In the genomic region with DNA sequence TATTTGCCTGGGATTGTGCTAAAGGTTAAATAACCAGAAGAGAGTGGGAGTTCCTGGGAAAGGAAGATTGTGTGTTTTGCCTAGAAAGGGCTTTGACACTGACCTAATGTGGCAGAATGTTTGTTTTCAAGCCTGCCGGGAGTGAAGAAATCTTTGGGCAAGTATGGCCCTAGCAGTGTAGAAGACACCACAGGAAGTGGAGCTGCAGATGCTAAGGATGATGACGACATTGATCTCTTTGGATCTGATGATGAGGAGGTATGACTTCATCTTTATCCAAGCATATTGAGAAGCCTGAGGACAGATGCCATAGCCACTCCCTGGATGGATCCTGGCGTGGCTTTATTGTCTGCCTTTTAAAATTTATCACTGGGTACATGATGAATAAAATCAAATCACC, we compare ENCODE assay signal across 9 mouse cellular contexts. TPM values are rescaled to one million over a fixed set of nuclear protein-coding genes. Genes with fewer than 3 reads are reported as not detected.
DNase-seq lines count a peak whose midpoint lies in the region; ATAC-seq and TF ChIP-seq lines count a peak whose summit lies in the region.
"Had no signal": no experiment of that assay in that cellular context is flagged by ENCODE, and none has a peak within 500 bp of the region (broad histone marks: within the 10 kb centered on the region; RNA-seq: fewer than 3 reads in every experiment).

No protein-coding gene starts in this region.

- no peaks in the 10 kb centered on the region for H3K9me3 ChIP-seq in CH12.LX (replicated peaks; ENCODE audit: low read length)

- peak overlapping the region; percentile 97 for H3K9ac ChIP-seq in CH12.LX (ENCODE audit: insufficient read depth, low read depth)

- dilution Hi-C loops in CH12.LX (cut with MboI; ENCODE audit: extremely low pct_ligation_motif_present, extremely low pct_unique_long_range_greater_than_20kb, low sequenced_read_pairs): no loop called here

- peak; percentile 8; the same call in 1 of the 2 replicates for ATAC-seq in granulocyte monocyte progenitor cell, adult 5-6 weeks (replicated peaks; ENCODE audit: poor library complexity, severe bottlenecking)

- no peak for TF ChIP-seq CTCF in gastrocnemius, adult 2 months (IDR thresholded peaks at IDR 0.05)
- no peak for TF ChIP-seq CTCF in CH12.LX (conservative IDR thresholded peaks at IDR 0.05 in 1 of 2, IDR thresholded peaks at IDR 0.05 in 1 of 2; ENCODE audit: low read depth in 2 of 2, low read length in 2 of 2)

- TF ChIP-seq EP300 in CH12.LX (IDR thresholded peaks at IDR 0.05; ENCODE audit: low read length): no peak

- WGBS in macrophage (ENCODE audit: missing documents): 55% methylated on average over 3 of the region's 3 CpGs

- no peaks in the 10 kb centered on the region for H3K27me3 ChIP-seq in CH12.LX (replicated peaks)

- H3K4me3 ChIP-seq in gastrocnemius, adult 2 months: peak overlapping the region; percentile 77; the same call in 1 of the 2 replicates
- H3K4me3 ChIP-seq in CH12.LX (replicated peaks in 1 of 3; ENCODE audit: low read depth in 2 of 3, low read length in 2 of 3, poor library complexity in 1 of 3): peak overlapping the region; percentile 87 to 91 (median 89)
- peak overlapping the region; percentile 87; the same call in 1 of the 2 replicates for H3K4me3 ChIP-seq in macrophage (ENCODE audit: inconsistent target)

- H3K4me1 ChIP-seq in CH12.LX (ENCODE audit: control insufficient read depth in 1 of 2, insufficient read depth in 2 of 2): peaks cover 0 to 38% of the 10 kb centered on the region in 2 experiments; a peak in 2 of 4 replicates

- TF ChIP-seq POLR2A in CH12.LX (IDR thresholded peaks at IDR 0.05; ENCODE audit: low read depth, low read length): no peak

- peak overlapping the region; percentile 96 for H3K4me2 ChIP-seq in CH12.LX (ENCODE audit: insufficient read depth, low read depth, poor library complexity, severe bottlenecking)

- intact Hi-C loops in gastrocnemius, adult 2 months (cut with DNase I): no loop called here

- in situ Hi-C loops in CH12.LX (cut with MboI; ENCODE audit: low pct_ligation_motif_present, low pct_unique_long_range_greater_than_20kb, low sequenced_read_pairs): no loop called here

- H3K27ac ChIP-seq in gastrocnemius, adult 2 months: no peak overlapping the region
- H3K27ac ChIP-seq in CH12.LX (ENCODE audit: insufficient read depth, low read depth): no peak overlapping the region
- no peak overlapping the region for H3K27ac ChIP-seq in macrophage

- H3K79me2 ChIP-seq in CH12.LX (replicated peaks; ENCODE audit: control insufficient read depth, extremely low read depth, insufficient read depth, poor library complexity, severe bottlenecking) (peaks cover 47% of the 10 kb centered on the region), macrophage (ENCODE audit: inconsistent target) (peaks cover 49% of the 10 kb centered on the region)

- H3K36me3 ChIP-seq in CH12.LX (replicated peaks in 1 of 2; ENCODE audit: control insufficient read depth in 1 of 2, insufficient read depth in 1 of 2, low read length in 1 of 2): peaks cover 29 to 51% of the 10 kb centered on the region in 2 experiments
- H3K36me3 ChIP-seq in macrophage (ENCODE audit: inconsistent target): peaks cover 7% of the 10 kb centered on the region; the same call in 1 of the 2 replicates

- no peak for TF ChIP-seq RAD21 in CH12.LX (IDR thresholded peaks at IDR 0.05; ENCODE audit: low read depth, low read length)

- no peak for DNase-seq in gastrocnemius, adult 2 months
- DNase-seq in gastrocnemius, adult 8-10 months (ENCODE audit: low spot score in 2 of 2): no peak
- peak; percentile 48 for DNase-seq in CH12.LX (ENCODE audit: extremely low read depth)
- no peak for DNase-seq in thymus, postnatal 14 days
- DNase-seq in urinary bladder, postnatal 14 days (ENCODE audit: low spot score): no peak
- DNase-seq in cerebellum, postnatal 10 days: no peak
- DNase-seq: cerebellum, adult 2 months had no signal

TF ChIP-seq in CH12.LX, 34 proteins besides CTCF, POLR2A, EP300 and RAD21:
- TF ChIP-seq HCFC1 (IDR thresholded peaks at IDR 0.05; ENCODE audit: low read depth, low read length) (no peak), GABPA (IDR thresholded peaks at IDR 0.05; ENCODE audit: insufficient replicate concordance, low read depth, low read length) (no peak), TCF12 (IDR thresholded peaks at IDR 0.05; ENCODE audit: low read depth, low read length) (no peak)

RNA-seq across cellular contexts. Expression of a gene that starts 1.7 kb away (rescaled TPM):
- total RNA-seq in gastrocnemius, adult 2 months (2021): 100 to 1,000 TPM; 323 to 475 TPM
- total RNA-seq in gastrocnemius, adult 8-10 months (2022): 100 to 1,000 TPM; 316 to 359 (median 349) TPM
- 56.9 and 73.2 TPM in 2 replicates for total RNA-seq in CH12.LX (2012; rRNA removed)
- 139 and 140 TPM in 2 replicates for total RNA-seq in CH12.LX (2014; rRNA removed)
- 87.1 and 104 TPM in 2 replicates for polyA plus RNA-seq in CH12.LX (2012; ENCODE audit: insufficient read length, low read depth)
- 111 and 115 TPM in 2 replicates for total RNA-seq in granulocyte monocyte progenitor cell, adult 5-6 weeks (2014; fragmentation: Nextera tagmentation)
- total RNA-seq in granulocyte monocyte progenitor cell, adult 5-6 weeks (2017): 155 and 156 TPM in 2 replicates
- total RNA-seq in macrophage (2018; cell fraction: chromatin; rRNA removed): 100 to 1,000 TPM in 13 of 26 experiments, 10 to 100 TPM in 13; 40.6 to 152 (median 101) TPM
- total RNA-seq in macrophage (2018; cell fraction: cytosol; rRNA removed): 10 to 100 TPM; 41.0 to 71.6 (median 55.6) TPM
- total RNA-seq in macrophage (2018; cell fraction: nucleus; rRNA removed): 100 to 1,000 TPM in 6 of 26 experiments, 10 to 100 TPM in 20; 44.5 to 125 (median 70.9) TPM
- 58.7 to 68.9 TPM (median 67.2 TPM) in 3 replicates for polyA plus RNA-seq in macrophage (2018)

RNA-seq across cellular contexts. Expression of a gene that starts 1.7 kb away (rescaled TPM):
- 100 to 1,000 TPM; 311 to 425 TPM for total RNA-seq in gastrocnemius, adult 2 months (2021)
- 100 to 1,000 TPM; 321 to 472 (median 367) TPM for total RNA-seq in gastrocnemius, adult 8-10 months (2022)
- total RNA-seq in CH12.LX (2012; rRNA removed): 1,842 and 1,999 TPM in 2 replicates
- 1,302 and 1,454 TPM in 2 replicates for total RNA-seq in CH12.LX (2014; rRNA removed)
- polyA plus RNA-seq in CH12.LX (2012; ENCODE audit: insufficient read length, low read depth): 1,881 and 2,419 TPM in 2 replicates
- 1,766 and 1,810 TPM in 2 replicates for total RNA-seq in granulocyte monocyte progenitor cell, adult 5-6 weeks (2014; fragmentation: Nextera tagmentation)
- total RNA-seq in granulocyte monocyte progenitor cell, adult 5-6 weeks (2017): 3,234 and 3,329 TPM in 2 replicates
- total RNA-seq in macrophage (2018; cell fraction: chromatin; rRNA removed): 100 to 1,000 TPM in 1 of 26 experiments, 10 to 100 TPM in 25; 37.5 to 175 (median 62.4) TPM
- total RNA-seq in macrophage (2018; cell fraction: cytosol; rRNA removed): 100 to 1,000 TPM; 216 to 632 (median 346) TPM
- 100 to 1,000 TPM in 25 of 26 experiments, 10 to 100 TPM in 1; 89.1 to 218 (median 124) TPM for total RNA-seq in macrophage (2018; cell fraction: nucleus; rRNA removed)
- polyA plus RNA-seq in macrophage (2018): 300 to 616 TPM (median 554 TPM) in 3 replicates

RNA-seq across cellular contexts. Expression of a gene that starts 36.0 kb away (rescaled TPM):
- total RNA-seq in gastrocnemius, adult 2 months (2021): under 1 TPM; 0.56 to 0.64 TPM
- total RNA-seq in gastrocnemius, adult 8-10 months (2022): under 1 TPM; 0.15 to 0.52 (median 0.44) TPM
- total RNA-seq in CH12.LX (2012; rRNA removed) (not detected in 2 replicates), CH12.LX (2014; rRNA removed) (not detected in 2 replicates)
- polyA plus RNA-seq in CH12.LX (2012; ENCODE audit: insufficient read length, low read depth) (not detected in 2 replicates), macrophage (2018) (not detected in 3 replicates)
- total RNA-seq in granulocyte monocyte progenitor cell, adult 5-6 weeks (2014; fragmentation: Nextera tagmentation): not detected in 2 replicates
- not detected in 2 replicates for total RNA-seq in granulocyte monocyte progenitor cell, adult 5-6 weeks (2017)
- total RNA-seq in macrophage (2018; cell fraction: chromatin; rRNA removed): not detected
- not detected for total RNA-seq in macrophage (2018; cell fraction: cytosol; rRNA removed)
- total RNA-seq in macrophage (2018; cell fraction: nucleus; rRNA removed): not detected
